Mouse (Mus musculus): ENCODE measurements at regions not wholly inside any gene's neighbourhood (a gene's known extent, or its start where the extent isn't known, plus 50 kb on each side); places are given as distances from the start of the nearest gene placed in this dataset.

GRCm38 (mm10) chrX:12889482-12889808 is 127.6 kb upstream of the Med14 start:
- DNase-seq (ENCODE audit: low spot score in 2 of 2) = no peak

- no peak for DNase-seq (ENCODE audit: low spot score in 2 of 2)
Observed at GRCm38 (mm10) chrX:12888708-12889481, 127.0 kb upstream of the Med14 start.

- no peak for DNase-seq (ENCODE audit: low spot score in 2 of 2)
Observed at GRCm38 (mm10) chrX:12888010-12888707, 126.3 kb upstream of the Med14 start.

DNA sequence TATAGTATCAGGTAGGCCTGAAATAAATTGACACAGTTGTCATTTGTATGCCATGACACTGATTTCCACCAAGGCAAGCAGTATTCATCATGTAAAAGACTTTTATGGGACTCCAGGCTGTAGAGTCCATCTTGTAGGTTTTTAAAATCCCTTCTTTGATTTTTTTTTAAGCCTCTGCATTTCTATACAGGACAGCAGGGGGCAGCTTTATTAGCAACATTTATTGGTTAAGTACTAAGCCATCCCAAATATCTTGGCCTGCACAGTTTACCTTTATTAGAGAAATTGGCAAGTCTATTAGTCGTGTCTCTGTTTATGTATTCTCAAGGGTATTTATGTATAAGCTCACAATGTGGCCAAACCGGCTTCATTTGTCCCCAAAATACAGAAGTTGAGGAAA is 125.6 kb upstream of the Med14 start:
- no peak for DNase-seq (ENCODE audit: low spot score in 2 of 2)

DNA sequence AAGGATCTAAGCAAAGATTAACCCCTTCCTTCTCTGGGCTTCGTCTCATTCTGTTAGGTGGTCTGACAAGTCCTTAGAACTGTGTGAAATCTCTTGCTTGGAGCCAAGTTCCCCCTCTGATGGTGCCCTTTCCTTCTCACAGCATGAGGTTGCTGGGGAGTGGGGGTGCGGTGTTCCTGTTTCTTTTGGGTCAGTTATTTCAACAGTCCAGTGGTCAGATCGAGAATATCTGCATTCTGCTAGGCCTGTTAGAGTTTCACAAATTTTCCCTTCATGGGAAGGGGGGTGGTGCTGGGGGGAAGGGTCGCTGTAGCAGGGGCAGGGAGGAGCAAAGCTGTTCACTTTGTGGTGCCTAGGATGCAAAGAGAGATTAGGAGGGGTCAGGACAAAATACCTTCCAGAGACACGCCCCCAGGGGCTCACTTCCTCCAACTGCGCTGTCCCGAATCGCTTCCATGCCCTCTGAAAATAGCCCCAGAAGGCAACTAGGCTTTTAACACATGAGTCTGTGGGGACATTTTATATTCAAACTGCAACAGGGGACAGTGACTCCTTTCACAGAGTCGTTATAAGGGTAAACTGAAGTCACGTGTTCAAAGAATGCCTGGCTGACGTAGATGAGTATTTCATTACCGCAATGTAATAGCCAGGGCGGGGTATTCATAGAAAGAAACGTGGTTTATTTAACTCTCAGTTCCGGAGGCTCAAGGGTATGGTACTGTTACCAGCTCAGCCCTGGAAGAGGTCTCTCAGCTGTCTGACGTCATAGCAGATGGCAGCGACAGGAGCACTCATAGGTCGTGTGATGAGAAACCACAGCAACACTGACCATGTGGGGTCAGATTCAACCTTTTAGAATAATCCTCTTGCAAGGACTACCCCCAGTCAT is 124.5 kb upstream of the Med14 start:
- no peak for DNase-seq (ENCODE audit: low spot score in 2 of 2)

GRCm38 (mm10) chrX:12879233-12879632 is 117.4 kb upstream of the Med14 start:
- no peak for DNase-seq (ENCODE audit: low spot score in 2 of 2)

DNA sequence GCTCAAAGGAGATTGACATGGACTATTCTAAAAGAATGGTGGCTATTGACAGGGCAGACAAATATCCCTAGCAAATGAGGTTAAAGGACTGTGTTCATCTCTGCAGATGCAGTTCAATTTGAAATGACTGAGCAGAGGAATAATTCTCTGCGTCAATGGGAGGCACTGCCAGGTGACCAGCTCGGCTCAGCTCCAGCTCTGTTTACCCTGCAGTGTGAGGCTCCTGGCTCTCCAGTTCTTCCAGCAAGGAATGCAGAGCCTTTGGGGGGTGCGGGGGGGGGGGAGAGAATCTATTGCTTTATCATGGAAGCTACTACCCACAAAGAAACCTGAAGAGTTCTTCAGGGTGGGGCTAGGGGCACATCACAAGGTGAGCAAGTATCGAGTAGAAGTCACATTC is 115.6 kb upstream of the Med14 start:
- no peak for DNase-seq (ENCODE audit: low spot score in 2 of 2)

GRCm38 (mm10) chrX:12873698-12874144 is 111.8 kb upstream of the Med14 start:
- peak; percentile 42 to 55 for DNase-seq (ENCODE audit: low spot score in 2 of 2)

DNA sequence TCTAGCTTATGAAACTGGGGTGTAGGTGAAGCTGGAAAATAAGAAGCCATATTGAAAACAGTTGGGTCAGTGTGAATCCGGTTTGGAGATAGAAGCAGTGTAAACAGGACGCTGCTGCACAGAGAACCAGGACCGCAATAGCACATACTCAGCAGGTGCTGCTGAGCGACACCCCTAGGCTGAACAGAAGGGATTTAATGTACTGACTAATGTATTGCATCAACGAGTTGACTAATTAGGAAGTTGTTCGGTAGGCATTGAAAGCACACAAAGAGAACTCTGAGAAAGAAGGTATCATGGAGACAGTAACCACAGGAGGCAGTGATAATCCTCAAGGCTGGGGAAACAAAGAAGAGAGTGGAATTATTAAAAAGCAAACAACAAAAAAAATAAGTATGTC is 111.4 kb upstream of the Med14 start:
- DNase-seq (ENCODE audit: low spot score in 2 of 2) = no peak

DNA sequence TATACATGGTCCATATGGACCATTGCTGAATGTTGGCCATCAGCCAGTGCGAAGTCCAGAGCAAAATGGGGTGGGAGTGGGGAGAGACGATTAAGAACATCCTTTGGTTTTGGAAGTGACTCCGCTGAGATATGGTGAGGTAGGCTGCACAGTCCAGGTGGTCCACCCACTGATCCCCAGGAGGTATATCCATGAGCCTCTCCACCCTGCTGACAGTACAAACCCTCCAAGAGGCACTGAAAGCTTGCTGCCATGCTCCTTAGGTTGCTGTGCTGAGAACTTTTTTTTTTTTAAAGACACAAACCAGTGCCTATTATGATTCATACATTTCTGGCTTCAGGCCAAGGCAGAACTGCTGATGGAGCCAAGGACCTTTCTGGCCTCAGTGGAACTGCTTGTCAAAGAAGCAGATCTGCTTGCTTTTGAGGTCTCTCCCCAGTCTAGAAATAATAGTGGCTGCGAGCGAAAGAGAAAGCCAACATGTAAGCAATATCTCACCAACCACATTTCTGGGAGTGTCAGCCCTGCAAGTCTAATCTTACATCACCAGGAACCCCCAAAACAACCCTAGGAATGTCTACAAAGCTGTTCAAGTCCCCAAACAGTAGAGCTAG is 105.1 kb upstream of the Med14 start:
- DNase-seq (ENCODE audit: low spot score in 2 of 2) = no peak

GRCm38 (mm10) chrX:12866176-12866575 is 104.3 kb upstream of the Med14 start:
- DNase-seq (ENCODE audit: low spot score in 2 of 2) = no peak

DNA sequence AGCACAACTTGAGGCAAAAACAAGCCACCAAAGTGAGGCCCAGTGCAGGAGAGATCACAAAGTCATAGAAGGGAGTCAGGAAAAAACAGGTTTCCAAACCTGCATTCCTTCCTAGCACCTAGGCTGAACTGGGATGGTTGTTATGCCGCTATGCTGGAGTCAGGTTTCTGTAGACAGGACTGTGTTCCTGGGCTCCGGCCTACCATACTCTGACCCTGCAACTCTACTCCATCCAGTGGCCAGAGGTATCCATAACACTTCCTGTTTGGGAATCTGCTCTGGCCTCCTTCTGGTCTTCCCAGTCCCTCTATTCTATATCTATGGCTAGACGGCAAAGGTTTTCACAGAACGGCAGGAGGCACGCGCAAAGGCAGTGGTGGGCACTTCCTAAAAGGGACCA is 98.3 kb upstream of the Med14 start:
- no peak for DNase-seq (ENCODE audit: low spot score in 2 of 2)

GRCm38 (mm10) chrX:12858757-12859156 is 96.9 kb upstream of the Med14 start:
- no peak for DNase-seq (ENCODE audit: low spot score in 2 of 2)

- DNase-seq (ENCODE audit: low spot score in 2 of 2) = peak in 1 of 2 experiments; percentile 11
Observed at GRCm38 (mm10) chrX:12857881-12858755, 96.2 kb upstream of the Med14 start.

DNA sequence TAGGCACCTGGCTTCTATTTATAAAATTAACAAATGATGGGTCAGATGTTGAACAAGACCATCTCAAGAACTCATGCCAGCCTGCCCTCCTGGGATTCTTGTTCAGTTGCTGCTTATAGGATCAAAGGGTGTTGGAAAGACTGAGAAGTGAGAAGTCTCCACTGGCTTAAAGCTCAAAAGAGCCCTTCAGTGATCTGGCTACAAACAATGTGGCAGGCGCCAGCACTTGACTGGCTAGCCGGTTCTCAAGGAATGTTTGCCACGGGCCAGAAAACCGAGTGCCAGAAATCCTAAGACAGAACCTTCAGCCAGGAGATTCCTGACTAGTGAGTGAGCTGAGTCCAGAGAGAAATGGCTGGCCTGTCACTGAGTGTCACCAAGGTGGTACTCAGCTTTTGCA is 93.6 kb upstream of the Med14 start:
- no peak for DNase-seq (ENCODE audit: low spot score in 2 of 2)

DNA sequence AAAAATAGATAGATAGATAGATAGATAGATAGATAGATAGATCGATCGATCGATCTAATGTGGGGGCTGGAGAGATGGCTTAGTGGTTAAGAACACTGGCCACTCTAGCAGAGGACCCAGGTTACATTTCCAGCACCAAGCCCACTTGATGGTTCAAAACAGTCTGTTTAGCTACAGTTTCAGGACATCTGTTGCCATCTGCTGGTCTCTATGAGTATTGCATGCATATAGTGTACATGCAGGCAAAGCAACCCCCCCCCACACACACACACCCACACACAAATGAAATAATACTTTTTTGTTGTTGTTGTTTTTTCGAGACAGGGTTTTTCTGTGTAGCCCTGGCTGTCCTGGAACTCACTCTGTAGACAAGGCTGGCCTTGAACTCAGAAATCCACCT is 89.8 kb upstream of the Med14 start:
- peak; percentile 22 to 26 for DNase-seq (ENCODE audit: low spot score in 2 of 2)

DNA sequence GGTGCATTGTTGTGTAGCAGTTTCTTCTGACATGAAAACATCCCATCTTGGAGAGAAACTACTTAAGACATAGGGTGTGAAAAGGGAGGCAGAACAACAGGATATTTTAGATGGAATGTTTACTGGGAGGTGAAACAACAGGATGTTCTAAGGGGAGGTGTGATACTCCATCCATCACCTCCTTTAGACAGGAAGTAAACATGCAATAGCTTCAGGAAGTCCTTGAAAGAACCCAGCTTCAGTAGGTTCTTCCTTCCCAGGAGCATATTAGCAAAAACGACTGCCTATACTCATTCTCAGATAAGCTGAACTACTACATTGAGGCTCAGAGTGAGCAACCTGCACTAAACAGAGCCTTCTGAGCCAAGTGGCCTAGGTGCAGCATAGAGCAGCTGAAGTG is 82.6 kb upstream of the Med14 start:
- no peak for DNase-seq (ENCODE audit: low spot score in 2 of 2)

DNA sequence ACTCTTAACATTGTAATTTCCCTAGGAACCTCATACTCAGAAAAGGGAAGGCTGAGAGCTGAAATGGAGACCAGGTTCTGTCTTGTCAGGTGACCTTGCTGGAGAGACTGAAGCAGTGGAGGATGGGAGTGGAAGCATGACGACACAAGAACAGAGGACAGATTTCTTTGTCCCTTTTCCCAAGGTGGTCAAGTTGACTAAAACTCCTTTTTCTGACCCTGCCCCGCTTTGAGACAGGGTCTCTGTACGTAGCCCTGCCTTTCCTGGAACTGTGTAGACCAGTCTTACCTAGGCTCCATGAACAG is 79.1 kb upstream of the Med14 start:
- DNase-seq (ENCODE audit: low spot score in 2 of 2) = no peak

GRCm38 (mm10) chrX:12840160-12841020 is 78.5 kb upstream of the Med14 start:
- peak in 1 of 2 experiments; percentile 1 for DNase-seq (ENCODE audit: low spot score in 2 of 2)
